18 mouse cellular contexts compared by ENCODE assay signal in genomic region chr5:38205303-38205726, GRCm38 (mm10). TPM values are rescaled to one million over a fixed set of nuclear protein-coding genes. Genes with fewer than 3 reads are reported as not detected.
DNase-seq lines count a peak whose midpoint lies in the region; ATAC-seq and TF ChIP-seq lines count a peak whose summit lies in the region.
"Had no signal": no experiment of that assay in that cellular context is flagged by ENCODE, and none has a peak within 500 bp of the region (broad histone marks: within the 10 kb centered on the region; RNA-seq: fewer than 3 reads in every experiment).

No protein-coding gene starts in this region.

- H3K27me3 ChIP-seq in midbrain, postnatal 0 days (ENCODE audit: insufficient read depth, low read length), result no peaks in the 10 kb centered on the region
- H3K27me3 ChIP-seq in midbrain, embryonic 16.5 days (ENCODE audit: control insufficient read depth, insufficient read depth, low read depth, low read length), result no peaks in the 10 kb centered on the region
- H3K27me3 ChIP-seq: embryonic facial prominence, embryonic 13.5 days; megakaryocyte, embryonic 14.5 days had no signal

- H3K4me1 ChIP-seq in midbrain, postnatal 0 days (ENCODE audit: insufficient read depth, low read length), result no peaks in the 10 kb centered on the region
- no peaks in the 10 kb centered on the region for H3K4me1 ChIP-seq in midbrain, embryonic 16.5 days (ENCODE audit: control insufficient read depth, insufficient read depth, low read length)
- H3K4me1 ChIP-seq: embryonic facial prominence, embryonic 13.5 days had no signal

- no peak overlapping the region for H3K9ac ChIP-seq in midbrain, postnatal 0 days (replicated peaks; ENCODE audit: low read length, poor library complexity, severe bottlenecking)
- no peak overlapping the region for H3K9ac ChIP-seq in midbrain, embryonic 16.5 days (ENCODE audit: low read depth, low read length)
- H3K9ac ChIP-seq: embryonic facial prominence, embryonic 13.5 days had no signal

- DNase-seq in cerebellum, postnatal 14 days, result peak; percentile 19 to 21
- no peak for DNase-seq in cerebellum, postnatal 25 days
- DNase-seq in layer of hippocampus, adult 2 months (ENCODE audit: low spot score in 2 of 2), result no peak
- no peak for DNase-seq in layer of hippocampus, adult 9-11 months
- peak; percentile 23 for DNase-seq in midbrain, postnatal 0 days (ENCODE audit: low spot score)
- peak; percentile 60 for DNase-seq in retina, postnatal 1 day
- no peak for DNase-seq in spleen, adult 12 weeks (ENCODE audit: low spot score)
- DNase-seq: gastrocnemius, postnatal 14 days; heart, adult 18-20 months; heart, postnatal 36 days; kidney, adult 11 months; lung, adult 18-20 months; thymus, adult 18-20 months; thymus, postnatal 4 days had no signal

- no peaks in the 10 kb centered on the region for H3K9me3 ChIP-seq in midbrain, postnatal 0 days (ENCODE audit: low read length)
- no peaks in the 10 kb centered on the region for H3K9me3 ChIP-seq in midbrain, embryonic 16.5 days (replicated peaks; ENCODE audit: control insufficient read depth, low read length, poor library complexity, severe bottlenecking)
- H3K9me3 ChIP-seq: embryonic facial prominence, embryonic 13.5 days; megakaryocyte, embryonic 14.5 days had no signal

- no peak overlapping the region for H3K4me2 ChIP-seq in midbrain, postnatal 0 days (ENCODE audit: low read depth, low read length, poor library complexity, severe bottlenecking)
- H3K4me2 ChIP-seq in midbrain, embryonic 16.5 days (ENCODE audit: low read length), result no peak overlapping the region
- H3K4me2 ChIP-seq: embryonic facial prominence, embryonic 13.5 days had no signal

- peak overlapping the region; percentile 59 for H3K27ac ChIP-seq in layer of hippocampus, adult 2 months
- H3K27ac ChIP-seq in midbrain, postnatal 0 days (ENCODE audit: low read depth, low read length), result no peak overlapping the region
- no peak overlapping the region for H3K27ac ChIP-seq in midbrain, embryonic 16.5 days (ENCODE audit: low read length)
- H3K27ac ChIP-seq: embryonic facial prominence, embryonic 13.5 days; kidney, postnatal 0 days had no signal

- WGBS in midbrain, postnatal 0 days, result 80% methylated on average over 7 of the region's 7 CpGs
- WGBS in midbrain, embryonic 16.5 days, result 84% methylated on average over 7 of the region's 7 CpGs

- H3K36me3 ChIP-seq in midbrain, postnatal 0 days (ENCODE audit: insufficient read depth, low read length), result peaks cover 52% of the 10 kb centered on the region
- H3K36me3 ChIP-seq in midbrain, embryonic 16.5 days (ENCODE audit: control insufficient read depth, insufficient read depth, low read length), result peaks cover 37% of the 10 kb centered on the region

- ATAC-seq in midbrain, postnatal 0 days (ENCODE audit: low FRiP score), result 0 out of 2 replicates have a peak, but pooled peaks have one; percentile 48
- no peak for ATAC-seq in midbrain, embryonic 16.5 days

- no peak for TF ChIP-seq CTCF in layer of hippocampus, adult 2 months (conservative IDR thresholded peaks at IDR 0.05)
- TF ChIP-seq CTCF in midbrain, postnatal 0 days (IDR thresholded peaks at IDR 0.05), result no peak

- no peak overlapping the region for H3K4me3 ChIP-seq in layer of hippocampus, adult 2 months
- H3K4me3 ChIP-seq in midbrain, postnatal 0 days (ENCODE audit: low read depth, low read length), result no peak overlapping the region
- H3K4me3 ChIP-seq in midbrain, embryonic 16.5 days (ENCODE audit: low read depth, low read length), result no peak overlapping the region
- H3K4me3 ChIP-seq: embryonic facial prominence, embryonic 13.5 days; megakaryocyte, embryonic 14.5 days had no signal

RNA-seq across cellular contexts. Expression of gene Zbtb49, which starts 14.9 kb away (rescaled TPM):
- 10 to 100 TPM; 19.2 to 25.0 TPM for total RNA-seq in layer of hippocampus, adult 2 months (2021)
- total RNA-seq in midbrain, postnatal 0 days (2014; rRNA removed), result 22.5 and 34.6 TPM in 2 replicates
- 14.5 and 18.9 TPM in 2 replicates for polyA plus RNA-seq in midbrain, postnatal 0 days (2015; fragmentation: Nextera tagmentation; extraction: Ambion mirVana)
- 19.8 and 21.7 TPM in 2 replicates for polyA plus RNA-seq in midbrain, embryonic 16.5 days (2015; fragmentation: Nextera tagmentation; extraction: Ambion mirVana)

RNA-seq across cellular contexts. Expression of gene Lyar, which starts 15.0 kb away (rescaled TPM):
- total RNA-seq in layer of hippocampus, adult 2 months (2021), result 10 to 100 TPM in 1 of 2 experiments, 1 to 10 TPM in 1; 9.9 to 11.3 TPM
- 5.5 and 15.5 TPM in 2 replicates for total RNA-seq in midbrain, postnatal 0 days (2014; rRNA removed)
- 40.8 and 43.4 TPM in 2 replicates for polyA plus RNA-seq in midbrain, postnatal 0 days (2015; fragmentation: Nextera tagmentation; extraction: Ambion mirVana)
- 35.4 and 41.9 TPM in 2 replicates for polyA plus RNA-seq in midbrain, embryonic 16.5 days (2015; fragmentation: Nextera tagmentation; extraction: Ambion mirVana)

RNA-seq across cellular contexts. Expression of gene Nsg1, which starts 45.6 kb away (rescaled TPM):
- 100 to 1,000 TPM; 421 to 427 TPM for total RNA-seq in layer of hippocampus, adult 2 months (2021)
- 1,351 and 1,527 TPM in 2 replicates for total RNA-seq in midbrain, postnatal 0 days (2014; rRNA removed)
- 1,877 and 1,998 TPM in 2 replicates for polyA plus RNA-seq in midbrain, postnatal 0 days (2015; fragmentation: Nextera tagmentation; extraction: Ambion mirVana)
- 1,570 and 1,631 TPM in 2 replicates for polyA plus RNA-seq in midbrain, embryonic 16.5 days (2015; fragmentation: Nextera tagmentation; extraction: Ambion mirVana)

RNA-seq across cellular contexts. Expression of gene Tmem128, which starts 54.7 kb away (rescaled TPM):
- total RNA-seq in layer of hippocampus, adult 2 months (2021), result 10 to 100 TPM; 30.1 to 32.8 TPM
- 86.1 and 101 TPM in 2 replicates for total RNA-seq in midbrain, postnatal 0 days (2014; rRNA removed)
- 107 and 111 TPM in 2 replicates for polyA plus RNA-seq in midbrain, postnatal 0 days (2015; fragmentation: Nextera tagmentation; extraction: Ambion mirVana)
- polyA plus RNA-seq in midbrain, embryonic 16.5 days (2015; fragmentation: Nextera tagmentation; extraction: Ambion mirVana), result 92.9 and 94.6 TPM in 2 replicates

Comparison
In these comparisons a context has a peak if more than half of its experiments do, and no peak if none do; other contexts are left out.
1. DNase-seq: peak in cerebellum, postnatal 14 days (2 of 2), midbrain, postnatal 0 days (single experiment) and retina, postnatal 1 day (single experiment); none in cerebellum, postnatal 25 days (0 of 2), layer of hippocampus, adult 2 months (0 of 2), layer of hippocampus, adult 9-11 months (single experiment) and spleen, adult 12 weeks (single experiment).